Mouse (Mus musculus) heart, adult 11 months (tissue): ENCODE measurements at regions not wholly inside any gene's neighbourhood (a gene's known extent, or its start where the extent isn't known, plus 50 kb on each side); places are given as distances from the start of the nearest gene placed in this dataset.
A peak's percentile ranks its signal among the peaks of the same experiment; 100 is the strongest.

ENCODE experiments used
- DNase-seq: peaks from one replicate; pipeline ENCODE4 v3.0.0; 2022

DNA sequence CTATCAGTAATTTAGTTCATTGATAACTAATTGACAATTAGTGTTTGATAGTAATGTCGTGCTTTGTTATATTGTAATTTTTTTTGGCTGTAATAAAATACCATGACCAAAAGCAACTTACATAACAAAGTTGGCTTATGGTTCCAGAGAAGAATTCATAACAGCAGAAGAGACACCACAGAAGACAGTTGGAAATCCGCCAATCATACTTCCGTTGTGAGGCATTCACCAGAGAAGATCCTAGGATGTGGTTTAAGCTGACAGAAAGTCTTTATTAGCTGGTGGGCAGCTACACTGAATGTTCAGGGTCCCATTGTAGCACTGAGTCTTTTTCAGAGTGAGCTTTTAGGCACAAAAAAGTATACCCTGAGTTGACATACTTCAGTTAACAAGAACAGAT, 109.9 kb downstream of the Sec23a start:
- no peak for DNase-seq

DNA sequence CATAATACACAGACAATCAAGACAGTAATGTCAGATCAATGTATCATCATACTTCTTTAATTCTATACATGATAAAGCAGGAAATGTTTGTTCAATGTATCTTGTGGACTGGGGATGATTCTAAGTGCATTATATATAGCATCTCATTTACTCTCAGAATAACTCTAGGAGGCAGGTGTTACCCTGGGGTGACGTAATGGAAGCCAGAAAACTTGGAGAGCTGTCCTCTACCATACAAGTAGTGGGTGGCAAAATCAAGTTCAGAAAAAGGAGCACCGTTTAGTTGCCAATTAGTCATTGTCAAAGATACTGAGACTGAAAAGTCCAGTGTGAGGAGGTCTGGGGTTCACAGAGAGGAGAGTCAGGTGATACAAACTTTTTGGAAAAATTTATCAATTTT, 136.0 kb downstream of the Sec23a start:
- no peak for DNase-seq

DNA sequence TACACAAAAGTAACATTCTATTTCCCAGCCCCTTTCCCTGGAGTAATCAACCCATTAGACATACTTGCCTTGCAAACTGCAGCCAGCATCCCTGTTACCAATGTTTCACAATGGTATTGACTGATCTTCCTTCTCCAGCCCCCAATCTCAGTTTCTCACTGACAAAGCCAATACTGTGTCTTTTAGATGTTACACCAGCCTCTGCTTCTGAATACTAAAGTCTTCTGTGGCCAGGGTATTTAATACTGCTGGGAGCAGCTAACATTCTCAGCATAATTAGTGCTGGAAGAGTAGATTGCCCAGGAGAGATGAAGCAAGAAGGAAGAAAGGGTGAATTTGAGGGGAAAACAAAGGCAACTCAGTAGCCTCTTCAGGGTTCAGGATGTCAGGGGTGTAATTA, 139.4 kb downstream of the Sec23a start:
- no peak for DNase-seq

DNA sequence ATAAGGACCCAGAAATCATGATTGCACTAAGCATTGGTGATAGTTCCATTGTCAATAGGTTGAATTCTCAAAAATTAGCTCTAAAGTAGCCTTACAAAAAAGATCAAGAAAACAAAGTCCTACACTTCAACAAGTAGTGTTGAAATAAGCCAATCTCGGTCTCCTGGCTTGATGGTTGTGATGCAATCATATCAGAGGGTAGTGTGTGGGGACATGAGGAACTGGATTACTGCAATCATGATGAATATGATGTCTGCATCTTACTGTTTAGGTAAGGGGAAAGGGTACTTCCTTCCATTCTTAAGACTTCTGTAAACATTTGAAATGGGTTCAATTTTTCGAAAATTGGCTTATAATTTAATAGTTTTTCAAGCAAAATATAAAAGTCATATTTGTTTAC, 155.3 kb downstream of the Sec23a start:
- DNase-seq: no peak

DNA sequence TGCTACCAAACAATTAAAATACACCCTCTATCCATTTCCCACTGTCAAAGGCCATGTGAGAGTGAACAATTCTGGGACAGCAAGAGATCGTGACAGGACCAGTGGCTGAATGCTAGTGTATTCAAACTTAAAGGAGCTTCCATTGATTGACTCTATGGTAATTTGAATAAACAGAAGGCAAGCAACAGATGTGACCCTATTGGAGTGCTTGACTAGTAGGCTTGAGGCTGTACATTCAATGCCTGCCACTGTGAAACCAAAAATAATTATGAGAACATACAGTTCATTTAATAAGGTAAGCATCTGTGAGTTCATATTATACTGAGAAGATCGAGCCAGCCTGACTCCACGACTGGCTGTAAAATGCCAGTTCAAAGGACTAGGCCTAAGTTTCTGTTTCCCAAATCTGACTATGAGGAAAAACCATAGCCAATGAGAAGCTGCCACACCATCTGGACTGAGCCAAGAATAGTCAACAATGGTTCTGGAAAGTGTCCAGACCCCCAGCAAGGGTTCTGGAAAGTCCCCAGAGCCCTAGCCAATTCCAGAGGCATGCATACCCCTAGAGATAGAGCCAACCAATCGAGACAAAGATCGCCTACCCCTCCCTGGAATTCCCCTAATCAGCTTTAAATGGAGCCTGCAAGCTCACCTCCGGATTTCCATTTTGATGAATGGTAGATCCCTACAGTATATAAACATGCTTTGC, 160.0 kb downstream of the Sec23a start:
- peak; percentile 87 for DNase-seq

DNA sequence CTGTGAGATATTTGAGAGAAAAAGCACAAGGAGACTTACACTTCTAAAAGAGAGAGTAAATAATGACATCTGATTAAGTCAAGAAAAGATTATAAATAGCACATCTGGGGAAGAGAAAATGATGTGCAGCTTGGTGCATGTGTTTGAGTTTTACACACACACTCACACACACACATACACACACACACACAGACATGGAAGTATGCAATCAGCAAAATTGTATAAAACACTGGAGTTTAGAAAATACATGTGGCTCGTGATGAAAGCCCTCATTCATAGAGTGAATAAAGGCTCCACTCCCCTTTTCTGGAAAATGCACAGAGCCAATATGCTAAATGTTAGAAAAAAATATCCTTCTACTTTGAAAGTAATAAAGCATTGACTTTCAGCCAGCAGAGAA, 182.2 kb downstream of the Sec23a start:
- no peak for DNase-seq

DNA sequence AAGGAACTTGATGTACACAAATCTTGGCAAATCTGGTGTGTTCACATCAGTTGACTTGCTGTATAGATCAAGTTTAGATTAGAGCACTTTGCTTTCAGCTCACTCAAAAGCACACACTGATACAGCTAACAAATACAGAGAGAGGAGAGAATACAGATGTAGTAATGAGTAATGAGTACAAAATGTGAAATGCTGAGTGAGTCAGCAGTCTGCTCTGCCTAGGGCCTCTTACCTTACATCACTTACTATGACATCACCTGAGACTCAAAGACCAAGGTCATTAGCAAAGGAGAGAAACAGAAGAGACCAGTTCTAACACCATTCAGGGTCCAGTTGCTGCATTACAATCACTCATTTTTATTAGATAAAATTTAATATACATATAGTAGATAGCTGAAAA, 184.0 kb downstream of the Sec23a start:
- DNase-seq: no peak

DNA sequence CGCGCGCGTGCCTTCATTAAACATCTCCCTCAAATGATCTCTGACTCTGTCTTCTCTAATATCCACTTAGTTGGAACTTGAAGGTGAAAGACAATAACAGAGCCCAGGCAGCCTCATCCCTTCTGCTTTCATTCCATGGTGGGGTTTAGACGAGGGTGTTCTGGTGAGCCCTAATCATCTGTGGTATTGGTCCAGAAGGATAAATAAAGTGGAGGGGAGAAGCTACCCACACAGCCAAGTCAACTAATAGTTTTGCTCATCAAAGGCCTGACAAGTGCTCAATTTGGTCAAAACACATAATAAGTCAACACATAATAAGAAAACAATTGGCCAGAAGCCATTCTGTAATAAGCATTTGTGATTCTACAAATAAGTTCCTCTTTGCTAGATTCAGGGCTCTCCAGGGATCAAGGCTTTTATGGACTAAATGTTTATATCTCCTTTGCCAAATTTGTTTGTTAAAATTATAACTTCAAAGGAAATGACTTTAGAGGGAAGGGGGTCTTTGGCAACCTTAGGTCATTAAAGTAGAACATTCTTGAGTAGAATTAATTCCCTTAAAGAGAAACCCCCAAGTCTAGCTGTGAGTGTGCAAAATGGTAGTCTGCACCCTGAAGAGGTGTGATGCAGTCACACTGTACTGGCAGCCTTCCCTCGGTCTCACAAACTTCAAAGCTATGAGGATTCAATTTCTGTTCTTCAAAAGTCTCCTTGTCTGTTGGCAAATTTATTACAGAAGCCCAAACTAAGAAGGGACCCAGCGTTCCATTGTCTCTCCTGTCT, 186.5 kb downstream of the Sec23a start:
- DNase-seq: no peak

DNA sequence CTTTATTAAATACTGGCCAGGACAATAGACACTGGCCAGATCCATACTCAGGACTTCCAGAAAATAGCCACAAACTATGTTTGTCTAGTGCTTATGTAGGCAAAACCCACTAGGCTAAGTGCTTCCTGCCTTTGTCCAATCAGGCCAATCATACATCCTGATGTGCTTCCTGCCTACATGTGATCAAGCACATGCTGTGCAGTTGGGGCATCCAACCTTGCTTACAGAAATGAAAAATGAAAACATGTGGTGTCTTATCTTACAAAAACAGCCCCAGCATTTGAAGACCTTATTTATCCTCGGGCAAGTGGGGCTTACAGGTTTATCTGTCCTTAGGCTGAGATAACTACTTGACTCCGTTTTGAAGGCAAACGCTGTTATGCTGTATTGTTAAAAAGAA, 188.8 kb downstream of the Sec23a start:
- DNase-seq: no peak

DNA sequence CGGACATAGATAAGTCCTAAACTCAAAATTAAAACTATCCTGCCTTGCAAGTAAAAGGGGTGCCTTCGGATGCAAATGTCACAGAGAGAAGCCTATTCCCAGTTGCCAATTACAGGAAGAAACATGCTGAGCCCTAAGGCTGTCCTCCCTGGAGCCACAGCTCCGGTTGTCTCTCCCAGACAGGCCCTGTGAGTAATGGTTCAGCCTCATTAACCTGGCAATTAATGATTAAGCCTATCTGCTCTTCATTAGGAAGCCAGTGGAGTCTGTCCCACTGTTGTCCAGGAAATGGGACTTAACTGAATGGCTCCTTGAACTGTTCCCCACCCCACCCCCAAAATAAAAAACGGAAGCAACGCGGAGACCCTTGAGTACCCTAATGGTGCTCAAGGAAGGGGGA, 207.7 kb downstream of the Sec23a start:
- no peak for DNase-seq

DNA sequence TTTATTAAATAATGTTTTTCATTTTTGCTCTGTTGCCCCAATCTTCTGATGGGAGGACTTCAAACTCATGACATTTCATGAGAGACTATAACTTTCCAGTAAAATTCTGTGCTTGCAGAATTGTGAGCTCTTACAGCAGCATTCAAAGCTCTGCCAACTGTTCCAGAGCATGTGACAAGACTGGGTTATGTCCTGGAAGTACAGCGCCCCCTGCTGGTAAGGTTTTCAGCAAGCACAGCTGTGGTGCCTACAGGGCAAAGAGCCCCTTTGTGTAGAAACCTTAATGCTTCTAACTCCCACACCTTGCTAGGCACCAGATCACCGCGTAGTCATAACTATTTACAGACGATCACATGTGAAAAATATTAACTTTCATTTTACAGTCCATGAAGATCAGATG, 209.4 kb downstream of the Sec23a start:
- DNase-seq: peak; percentile 91
